Mouse (Mus musculus) embryonic facial prominence, embryonic 10.5 days (tissue): ENCODE measurements around the gene Cks2. TPM values are rescaled to one million over a fixed set of nuclear protein-coding genes. Genes with fewer than 3 reads are reported as not detected.

Experiments used
- DNase-seq: peaks from one replicate; pipeline ENCODE4 v3.0.0-alpha.2; 2017; ENCODE audit warnings: low spot score
- H3K27ac ChIP-seq: fragments of 300-500 bp; sonication (generic); replicated peaks from 2 replicates; pipeline ENCODE4 v1.5.1; 2016; ENCODE audit warnings: mild to moderate bottlenecking
- H3K27me3 ChIP-seq: fragments of 300-500 bp; sonication (generic); replicated peaks from 2 replicates; pipeline ENCODE4 v1.6.1; 2016; ENCODE audit warnings: low read depth, mild to moderate bottlenecking; ENCODE audit not compliant: poor library complexity, severe bottlenecking
- H3K36me3 ChIP-seq: fragments of 300-500 bp; sonication (generic); replicated peaks from 2 replicates; pipeline ENCODE4 v1.6.1; 2016; ENCODE audit warnings: mild to moderate bottlenecking, moderate library complexity
- H3K4me1 ChIP-seq: fragments of 300-500 bp; sonication (generic); 2 replicates; pipeline ENCODE4 v1.6.1; 2016
- H3K4me3 ChIP-seq: fragments of 300-500 bp; sonication (generic); 2 replicates; pipeline ENCODE4 v1.5.1; 2016; ENCODE audit warnings: mild to moderate bottlenecking, moderate library complexity
- H3K9me3 ChIP-seq: fragments of 300-500 bp; sonication (generic); 2 replicates; pipeline ENCODE4 v1.6.1; 2016; ENCODE audit warnings: mild to moderate bottlenecking
- WGBS: fragments of 180-500 bp; shearing (Covaris S2); methylation state at CpG from one replicate; pipeline ENCODE4 v1.1.7; 2016; 5-methylcytosine and 5-hydroxymethylcytosine counted together
- polyA plus RNA-seq: library from polyadenylated mRNA; unstranded; fragments of >200 nt; fragmentation: Nextera tagmentation; extraction: Ambion mirVana; gene quantifications from 2 replicates; pipeline ENCODE4 v1.2.1, GENCODE M21; 2016

Cks2 gene
- 384 and 402 TPM in 2 replicates for polyA plus RNA-seq

- under 1% methylated on average over 83 of the region's 83 CpGs for WGBS
- Histone ChIP-seq H3K4me3 (peak within 1 kb of the TSS; percentile 98), H3K4me1 (peaks cover 37% of the 10 kb centered on the region), H3K36me3 (peaks cover 9% of the 10 kb centered on the region), H3K27me3 (no peaks in the 10 kb centered on the region), H3K9me3 (no peaks in the 10 kb centered on the region), H3K27ac (peak within 1 kb of the TSS; percentile 99)
- DNase-seq: peak; percentile 99
Measured at GRCm38 (mm10) chr13:51644829-51645789, at the start of gene Cks2. Gene Cks2 (plus strand): TSS chr13:51645232.

GRCm38 (mm10) chr13:51595404-51595803 lies 49.6 kb upstream of the Cks2 start:
- Histone ChIP-seq H3K27ac (no peak overlapping the region), H3K9me3 (no peaks in the 10 kb centered on the region), H3K4me1 (peaks cover 13% of the 10 kb centered on the region), H3K4me3 (peak overlapping the region; percentile 67), H3K27me3 (peaks cover 39% of the 10 kb centered on the region), H3K36me3 (no peaks in the 10 kb centered on the region)
- whole genome bisulfite sequencing: 35% methylated on average over 11 of the region's 11 CpGs
- DNase-seq: no peak

GRCm38 (mm10) chr13:51598063-51598462 lies 47.0 kb upstream of the Cks2 start:
- Histone ChIP-seq H3K27ac (no peak overlapping the region), H3K4me1 (peaks cover 17% of the 10 kb centered on the region), H3K36me3 (no peaks in the 10 kb centered on the region), H3K27me3 (peaks cover 39% of the 10 kb centered on the region), H3K4me3 (no peak overlapping the region), H3K9me3 (no peaks in the 10 kb centered on the region)
- DNase-seq: no peak
- 67% methylated on average over 2 of the region's 2 CpGs for WGBS

- H3K4me3 ChIP-seq: no peak overlapping the region
- DNase-seq: no peak
- peaks cover 18% of the 10 kb centered on the region for H3K4me1 ChIP-seq
- H3K9me3 ChIP-seq: no peaks in the 10 kb centered on the region
- WGBS: 89% methylated on average over 8 of the region's 8 CpGs
- no peaks in the 10 kb centered on the region for H3K36me3 ChIP-seq
- peaks cover 18% of the 10 kb centered on the region for H3K27me3 ChIP-seq
- no peak overlapping the region for H3K27ac ChIP-seq
Measured at GRCm38 (mm10) chr13:51600169-51600568, 44.9 kb upstream of the Cks2 start.

GRCm38 (mm10) chr13:51602764-51603163 lies 42.3 kb upstream of the Cks2 start:
- Histone ChIP-seq H3K9me3 (no peaks in the 10 kb centered on the region), H3K4me1 (peaks cover 14% of the 10 kb centered on the region), H3K4me3 (no peak overlapping the region), H3K27me3 (no peaks in the 10 kb centered on the region), H3K36me3 (no peaks in the 10 kb centered on the region), H3K27ac (no peak overlapping the region)
- no peak for DNase-seq
- 82% methylated on average over 8 of the region's 8 CpGs for WGBS

DNA sequence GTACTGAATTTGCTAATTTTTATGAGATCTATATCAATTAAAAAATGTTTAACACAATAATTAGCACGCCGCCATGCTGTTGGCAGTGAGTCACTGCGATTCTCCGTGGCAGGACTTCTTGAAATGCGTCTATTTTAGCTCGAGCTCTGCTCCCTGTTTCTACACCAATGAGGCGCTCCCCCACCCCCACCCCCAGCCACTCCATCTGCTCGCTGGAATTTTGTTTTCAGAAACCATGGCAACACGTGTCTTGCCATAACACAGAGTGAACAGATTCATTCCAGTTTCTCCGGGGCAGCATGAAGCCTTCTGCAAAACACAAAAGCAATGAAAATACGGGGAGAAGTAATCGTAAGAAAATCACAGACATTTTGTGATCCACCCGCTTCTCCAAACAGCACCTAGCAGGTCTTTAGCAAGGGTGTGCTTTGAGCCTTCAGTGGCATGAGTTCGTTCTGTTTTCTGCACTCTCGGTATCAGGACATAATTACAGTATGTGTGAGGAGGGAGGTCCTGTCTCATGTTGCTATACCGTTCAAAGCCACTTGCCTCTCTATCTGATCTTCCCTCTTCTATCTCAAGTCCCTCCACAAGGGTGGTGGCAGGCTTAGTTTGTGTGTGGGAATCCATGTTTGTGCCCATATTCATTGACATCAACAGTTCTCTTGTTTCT lies 41.7 kb upstream of the Cks2 start:
- H3K27ac ChIP-seq: peak overlapping the region; percentile 65

DNA sequence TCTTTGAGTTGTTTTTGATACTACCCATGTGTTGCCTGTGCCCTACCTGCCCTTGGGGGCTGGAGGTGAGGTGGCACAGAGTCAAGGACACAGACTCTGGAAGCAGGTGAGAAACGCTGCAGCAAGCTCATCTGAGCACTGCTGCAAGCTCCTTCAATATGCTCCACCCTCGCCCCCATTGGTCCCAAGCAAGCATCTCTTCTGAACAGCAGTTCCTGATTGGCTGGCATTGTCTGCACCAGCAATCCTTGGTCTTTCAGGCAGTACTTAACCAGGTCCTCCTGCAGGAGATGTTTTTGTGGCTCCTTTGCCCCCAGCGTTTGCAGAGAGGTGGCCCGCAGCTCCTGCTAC lies 41.2 kb upstream of the Cks2 start:
- WGBS: 43% methylated on average over 4 of the region's 4 CpGs
- H3K27ac ChIP-seq: peak overlapping the region; percentile 65
- peaks cover 14% of the 10 kb centered on the region for H3K4me1 ChIP-seq
- peak overlapping the region; percentile 38; the same call in 1 of the 2 replicates for H3K4me3 ChIP-seq
- H3K27me3 ChIP-seq: no peaks in the 10 kb centered on the region
- H3K9me3 ChIP-seq: no peaks in the 10 kb centered on the region
- peak; percentile 29 for DNase-seq
- no peaks in the 10 kb centered on the region for H3K36me3 ChIP-seq

More for the DNA sequence above, 41.7 kb upstream of the Cks2 start:
- Histone ChIP-seq H3K4me1 (peaks cover 14% of the 10 kb centered on the region), H3K9me3 (no peaks in the 10 kb centered on the region), H3K4me3 (peak overlapping the region; percentile 38; the same call in 1 of the 2 replicates), H3K36me3 (no peaks in the 10 kb centered on the region), H3K27me3 (no peaks in the 10 kb centered on the region)
- 42% methylated on average over 16 of the region's 16 CpGs for WGBS
- peak; percentile 83 for DNase-seq

GRCm38 (mm10) chr13:51609231-51609630 lies 35.8 kb upstream of the Cks2 start:
- Histone ChIP-seq H3K36me3 (no peaks in the 10 kb centered on the region), H3K4me3 (no peak overlapping the region), H3K4me1 (peaks cover 11% of the 10 kb centered on the region), H3K9me3 (no peaks in the 10 kb centered on the region), H3K27ac (no peak overlapping the region), H3K27me3 (no peaks in the 10 kb centered on the region)
- DNase-seq: no peak
- 93% methylated on average over 7 of the region's 7 CpGs for WGBS

GRCm38 (mm10) chr13:51611060-51611459 lies 34.0 kb upstream of the Cks2 start:
- WGBS: 31% methylated on average over 9 of the region's 9 CpGs

DNA sequence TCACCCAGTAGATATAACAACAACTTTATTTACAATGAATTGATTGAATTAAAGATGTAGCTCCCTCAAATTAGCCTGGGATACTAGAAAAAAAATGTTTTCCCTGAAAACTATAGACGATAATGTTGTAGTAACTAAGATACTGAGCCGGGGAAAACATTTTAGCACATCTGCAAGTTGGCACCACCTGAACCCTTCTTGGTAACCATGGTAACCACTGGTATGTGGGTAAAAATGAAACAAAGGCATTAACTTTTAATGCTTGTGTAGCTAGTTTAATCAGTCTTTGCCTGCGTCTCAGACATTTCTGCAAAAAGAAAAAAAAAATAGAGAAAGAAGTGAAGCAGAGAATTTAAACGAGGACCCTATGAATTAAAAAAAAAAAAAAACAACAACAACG lies 33.5 kb upstream of the Cks2 start:
- Histone ChIP-seq H3K27me3 (no peaks in the 10 kb centered on the region), H3K36me3 (no peaks in the 10 kb centered on the region), H3K4me1 (peaks cover 21% of the 10 kb centered on the region), H3K9me3 (no peaks in the 10 kb centered on the region), H3K27ac (no peak overlapping the region; the same call in 1 of the 2 replicates), H3K4me3 (no peak overlapping the region)
- WGBS: 67% methylated on average over 5 of the region's 5 CpGs
- DNase-seq: no peak

More at GRCm38 (mm10) chr13:51611060-51611459, 34.0 kb upstream of the Cks2 start:
- DNase-seq: peak; percentile 20
- H3K4me1 ChIP-seq: peaks cover 17% of the 10 kb centered on the region
- no peaks in the 10 kb centered on the region for H3K36me3 ChIP-seq
- no peaks in the 10 kb centered on the region for H3K9me3 ChIP-seq
- H3K27ac ChIP-seq: peak overlapping the region; percentile 59; the same call in 1 of the 2 replicates
- no peaks in the 10 kb centered on the region for H3K27me3 ChIP-seq
- peak overlapping the region; percentile 21; the same call in 1 of the 2 replicates for H3K4me3 ChIP-seq

DNA sequence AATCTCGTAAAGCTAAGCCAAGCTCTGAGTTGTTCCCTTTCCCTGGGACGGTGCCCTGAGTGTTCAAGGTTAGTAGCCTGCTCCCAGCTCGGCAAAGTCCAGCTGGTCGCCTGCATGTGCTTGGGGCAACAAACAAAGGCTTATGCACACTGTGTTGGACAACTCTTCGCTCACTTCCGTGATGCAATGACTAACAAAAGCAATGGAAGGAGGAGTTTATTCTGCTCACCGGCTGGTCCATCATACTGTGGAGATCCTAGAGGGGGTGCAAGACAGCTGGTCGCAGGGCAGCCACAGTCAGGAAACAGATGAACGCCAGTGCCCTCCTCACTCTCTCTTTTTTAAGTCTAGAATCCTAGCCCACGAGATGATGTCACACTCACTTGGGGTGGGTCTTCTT lies 29.2 kb upstream of the Cks2 start:
- 58% methylated on average over 10 of the region's 10 CpGs for WGBS
- DNase-seq: no peak
- H3K27ac ChIP-seq: no peak overlapping the region
- H3K4me3 ChIP-seq: no peak overlapping the region
- no peaks in the 10 kb centered on the region for H3K9me3 ChIP-seq
- peaks cover 33% of the 10 kb centered on the region for H3K4me1 ChIP-seq
- H3K36me3 ChIP-seq: no peaks in the 10 kb centered on the region
- H3K27me3 ChIP-seq: no peaks in the 10 kb centered on the region

DNA sequence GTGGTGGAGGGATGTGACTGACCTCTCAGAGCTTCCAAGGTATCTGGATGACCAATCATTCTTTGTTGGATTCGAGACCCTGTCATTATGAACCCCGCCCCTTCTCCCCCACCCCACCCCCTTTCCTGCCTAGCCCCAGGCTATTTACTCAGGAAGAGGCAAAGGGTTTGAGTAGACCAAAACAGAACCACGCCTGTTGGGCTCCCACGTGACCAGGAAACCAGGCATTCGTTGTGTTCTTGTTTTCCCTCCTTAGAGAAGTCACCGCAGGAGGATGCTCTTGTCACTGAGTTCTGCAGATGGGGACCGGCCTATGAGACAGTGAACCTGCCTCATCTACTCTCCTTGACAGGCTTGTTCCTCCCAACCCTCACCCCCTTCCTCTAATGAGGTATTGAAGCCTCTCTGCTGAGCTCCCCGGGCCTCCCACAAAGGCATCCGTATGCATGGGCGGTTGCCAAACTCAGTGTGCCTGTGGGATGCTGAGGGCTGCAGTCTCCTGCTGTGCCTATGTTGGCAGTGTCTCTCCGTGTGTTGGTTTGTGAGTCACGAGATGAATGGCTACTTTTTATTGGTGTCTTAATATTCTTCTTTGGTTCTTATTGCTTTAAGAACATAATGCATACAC lies 28.5 kb upstream of the Cks2 start:
- Histone ChIP-seq H3K36me3 (no peaks in the 10 kb centered on the region), H3K27ac (no peak overlapping the region), H3K27me3 (no peaks in the 10 kb centered on the region), H3K4me1 (peaks cover 26% of the 10 kb centered on the region), H3K9me3 (no peaks in the 10 kb centered on the region), H3K4me3 (no peak overlapping the region)
- 9% methylated on average over 12 of the region's 12 CpGs for WGBS
- peak; percentile 21 for DNase-seq
